Mouse (Mus musculus) lung, adult 2 months (tissue): ENCODE measurements around the gene Zfp266.

Source experiments
- CTCF ChIP-seq: fragments of 200-500 bp; IDR thresholded peaks from 2 replicates; pipeline ENCODE4 v1.5.1; 2011; ENCODE audit warnings: mild to moderate bottlenecking, low read length, control low read depth; ENCODE audit not compliant: insufficient read depth
- POLR2A ChIP-seq: fragments of 200-500 bp; IDR thresholded peaks from 2 replicates; pipeline ENCODE4 v1.6.1; 2011; ENCODE audit warnings: low read depth, mild to moderate bottlenecking, control low read depth, low read length, borderline replicate concordance; ENCODE audit errors: extremely low read depth

- TF ChIP-seq CTCF (no peak), POLR2A (no peak)
These were observed 31.5 kb upstream of the Zfp266 start for GRCm38 (mm10) chr9:20552698-20553097.
